Mouse (Mus musculus): Measurements from ENCODE around the gene Sema4b. TPM values are rescaled to one million over a fixed set of nuclear protein-coding genes. Genes with fewer than 3 reads are reported as not detected.

Gene Sema4b
- 10.5 and 11.9 TPM in 2 replicates for polyA plus RNA-seq (2014; fragmentation: Nextera tagmentation; extraction: Ambion mirVana)

DNA sequence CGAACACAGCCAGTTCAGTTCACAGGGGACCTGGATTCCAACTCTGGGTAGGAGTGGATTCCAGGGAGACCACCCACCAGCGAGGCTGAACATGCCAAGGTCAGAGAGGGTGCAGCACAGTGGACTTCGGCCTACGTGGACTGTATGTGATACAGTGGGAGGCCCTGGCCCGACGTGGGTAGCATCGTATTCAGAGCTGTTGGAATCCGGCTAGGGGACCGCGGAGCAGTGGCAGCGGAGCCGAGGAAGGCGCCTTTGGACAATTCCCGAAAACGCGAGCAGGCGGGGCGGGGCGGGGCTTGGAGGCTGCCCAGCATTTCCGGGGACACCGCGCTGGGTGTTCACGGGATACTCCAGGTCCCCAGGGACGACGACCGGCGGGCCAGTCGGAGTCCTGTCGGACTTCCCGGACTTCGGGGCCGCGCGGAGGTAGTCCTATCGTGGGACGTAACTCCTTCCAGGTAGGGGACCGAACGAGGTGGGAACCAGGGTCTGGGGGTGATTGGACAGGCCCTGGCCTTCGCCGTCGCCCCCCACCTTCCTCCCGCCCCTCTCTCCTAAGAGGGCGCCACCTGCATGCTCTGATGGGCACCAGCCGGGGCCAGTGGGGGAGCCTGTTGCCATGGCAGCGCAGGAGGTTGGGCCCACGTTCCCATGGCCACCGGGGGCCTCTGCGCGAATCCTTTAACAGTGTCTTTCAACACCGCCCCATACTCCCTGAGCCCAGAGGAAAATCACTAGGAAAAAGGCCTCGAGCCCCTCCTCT lies at the start of gene Sema4b:
Gene Sema4b, plus strand, starts transcription at position 311 of the 766 bp plus-strand sequence.
- H3K9ac ChIP-seq (ENCODE audit: low read depth, low read length), result peak within 1 kb of the TSS; percentile 69
- H3K9me3 ChIP-seq (ENCODE audit: control insufficient read depth, low read length), result no peaks in the 10 kb centered on the region
- H3K36me3 ChIP-seq (ENCODE audit: control insufficient read depth, insufficient read depth, low read length), result no peaks in the 10 kb centered on the region
- H3K4me2 ChIP-seq (ENCODE audit: low read depth, low read length), result peak within 1 kb of the TSS; percentile 93
- peaks cover 25% of the 10 kb centered on the region for H3K4me1 ChIP-seq (ENCODE audit: control insufficient read depth, insufficient read depth, low read length)
- peak within 1 kb of the TSS; percentile 57 for H3K4me3 ChIP-seq (ENCODE audit: low read depth, low read length)
- H3K27me3 ChIP-seq (replicated peaks; ENCODE audit: control insufficient read depth, insufficient read depth, low read length), result no peaks in the 10 kb centered on the region
- under 1% methylated on average over 34 of the region's 51 CpGs for WGBS
- H3K27ac ChIP-seq (replicated peaks; ENCODE audit: low read depth, low read length), result peak within 1 kb of the TSS; percentile 41
- peak; percentile 94 for DNase-seq (ENCODE audit: low spot score)
- peak; percentile 92 for ATAC-seq (ENCODE audit: low read depth)

DNA sequence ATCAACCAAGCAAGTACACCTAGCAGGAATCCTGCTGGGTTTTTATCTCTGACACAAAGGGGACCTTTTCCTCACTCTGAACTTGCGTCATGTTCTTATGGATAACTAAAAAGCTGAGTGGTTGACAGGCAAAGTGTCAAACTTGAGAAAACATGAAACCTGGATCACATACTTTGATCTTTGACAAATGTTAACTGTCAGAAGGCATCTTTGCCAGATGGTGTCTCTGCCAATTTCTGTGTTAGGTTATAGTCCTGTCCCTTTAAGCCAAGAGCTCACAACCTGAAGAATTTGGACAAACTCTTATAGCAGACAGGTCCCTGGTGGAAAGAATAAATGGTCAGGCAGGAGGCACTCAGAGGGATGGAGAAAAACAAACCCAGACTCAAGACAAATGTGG lies 48.3 kb upstream of the Sema4b start:
- no peak overlapping the region for H3K9ac ChIP-seq (ENCODE audit: low read depth, low read length)
- peaks cover 19% of the 10 kb centered on the region for H3K4me1 ChIP-seq (ENCODE audit: control insufficient read depth, insufficient read depth, low read length)
- H3K27me3 ChIP-seq (replicated peaks; ENCODE audit: control insufficient read depth, insufficient read depth, low read length), result no peaks in the 10 kb centered on the region
- ATAC-seq (ENCODE audit: low read depth) (no peak), DNase-seq (ENCODE audit: low spot score) (no peak)
- no peak overlapping the region for H3K4me3 ChIP-seq (ENCODE audit: low read depth, low read length)
- H3K27ac ChIP-seq (replicated peaks; ENCODE audit: low read depth, low read length), result no peak overlapping the region
- H3K9me3 ChIP-seq (ENCODE audit: control insufficient read depth, low read length), result peaks cover 12% of the 10 kb centered on the region
- H3K4me2 ChIP-seq (ENCODE audit: low read depth, low read length), result no peak overlapping the region
- no peaks in the 10 kb centered on the region for H3K36me3 ChIP-seq (ENCODE audit: control insufficient read depth, insufficient read depth, low read length)
- WGBS, result 79% methylated on average over 1 of the region's 1 CpGs

DNA sequence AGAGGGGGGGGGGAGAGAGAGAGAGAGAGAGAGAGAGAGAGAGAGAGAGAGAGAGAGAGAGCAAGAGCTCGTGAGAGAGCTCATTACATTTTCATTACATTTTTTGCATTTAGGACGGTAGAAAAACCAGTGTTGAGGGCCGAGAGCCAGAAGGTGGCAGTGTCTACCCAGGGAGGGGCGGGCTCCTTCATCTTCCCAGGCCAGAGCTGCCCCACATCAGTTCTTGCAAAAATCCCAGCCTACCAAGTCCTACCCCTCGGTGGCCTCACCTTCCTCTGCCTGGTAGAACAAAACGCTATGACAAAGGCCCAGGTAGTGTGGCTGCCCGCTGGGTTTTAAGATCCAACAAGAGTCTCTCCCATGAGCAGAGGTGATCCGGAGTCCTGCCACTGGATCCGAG lies 45.8 kb upstream of the Sema4b start:
- Histone ChIP-seq H3K9me3 (ENCODE audit: control insufficient read depth, low read length) (peaks cover 12% of the 10 kb centered on the region), H3K36me3 (ENCODE audit: control insufficient read depth, insufficient read depth, low read length) (no peaks in the 10 kb centered on the region), H3K27me3 (replicated peaks; ENCODE audit: control insufficient read depth, insufficient read depth, low read length) (no peaks in the 10 kb centered on the region), H3K27ac (replicated peaks; ENCODE audit: low read depth, low read length) (no peak overlapping the region), H3K4me2 (ENCODE audit: low read depth, low read length) (no peak overlapping the region), H3K9ac (ENCODE audit: low read depth, low read length) (peak overlapping the region; percentile 42; the same call in 1 of the 2 replicates), H3K4me1 (ENCODE audit: control insufficient read depth, insufficient read depth, low read length) (peaks cover 13% of the 10 kb centered on the region), H3K4me3 (ENCODE audit: low read depth, low read length) (no peak overlapping the region)
- 19% methylated on average over 9 of the region's 9 CpGs for WGBS
- peak; percentile 80 for ATAC-seq (ENCODE audit: low read depth)
- peak; percentile 89 for DNase-seq (ENCODE audit: low spot score)

DNA sequence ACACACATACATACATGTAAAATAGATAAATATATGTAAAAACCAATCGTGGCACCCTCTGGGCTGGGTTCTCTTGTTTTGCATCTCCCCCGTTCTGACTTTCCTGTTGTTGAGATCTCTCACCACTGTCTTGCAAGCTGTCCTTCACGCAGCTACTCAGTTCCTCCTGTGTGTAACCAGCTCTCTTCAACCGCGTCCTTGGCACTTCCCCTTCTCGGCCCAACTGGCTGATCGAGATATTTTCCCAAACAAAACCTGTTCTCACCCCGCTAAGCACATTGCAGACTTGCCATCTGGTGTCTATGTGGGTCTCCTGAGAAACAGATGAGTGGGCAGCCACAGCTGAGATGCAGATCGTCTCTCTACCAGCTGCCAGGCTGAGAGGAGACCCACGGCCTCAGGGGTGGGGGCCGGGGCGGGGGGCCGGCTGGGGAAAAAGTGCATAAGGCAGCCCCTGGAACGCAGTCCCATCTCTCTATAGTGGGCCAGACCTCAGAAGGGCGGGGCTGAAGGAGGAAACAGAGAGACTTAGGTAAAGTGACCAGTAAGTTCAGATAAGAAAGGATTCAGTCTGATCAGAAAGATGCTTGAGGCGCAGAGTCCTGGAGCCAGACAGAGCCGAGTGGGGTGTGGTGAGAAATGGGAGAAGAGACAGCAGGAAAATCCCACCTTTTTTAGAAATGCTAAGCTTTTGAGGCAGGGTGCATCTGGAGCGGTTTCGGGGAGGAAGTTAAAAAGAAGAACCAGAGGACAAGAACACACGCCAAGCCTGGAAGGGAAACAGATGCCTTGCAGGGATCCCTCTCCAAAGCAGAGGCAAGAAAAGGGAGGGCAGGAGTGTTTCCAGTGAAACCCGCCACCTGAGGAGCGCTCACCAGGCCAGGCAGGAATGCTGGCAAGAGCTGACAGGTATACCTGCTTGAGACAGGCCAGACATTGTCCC lies 43.0 kb upstream of the Sema4b start:
- Histone ChIP-seq H3K4me1 (ENCODE audit: control insufficient read depth, insufficient read depth, low read length) (peaks cover 13% of the 10 kb centered on the region), H3K4me3 (ENCODE audit: low read depth, low read length) (no peak overlapping the region), H3K4me2 (ENCODE audit: low read depth, low read length) (peak overlapping the region; percentile 40), H3K9ac (ENCODE audit: low read depth, low read length) (peak overlapping the region; percentile 50), H3K9me3 (ENCODE audit: control insufficient read depth, low read length) (no peaks in the 10 kb centered on the region), H3K27me3 (replicated peaks; ENCODE audit: control insufficient read depth, insufficient read depth, low read length) (no peaks in the 10 kb centered on the region), H3K36me3 (ENCODE audit: control insufficient read depth, insufficient read depth, low read length) (no peaks in the 10 kb centered on the region), H3K27ac (replicated peaks; ENCODE audit: low read depth, low read length) (peak overlapping the region; percentile 76)
- ATAC-seq (ENCODE audit: low read depth) (peak; percentile 62), DNase-seq (ENCODE audit: low spot score) (peak; percentile 76)
- WGBS, result 25% methylated on average over 22 of the region's 22 CpGs

DNA sequence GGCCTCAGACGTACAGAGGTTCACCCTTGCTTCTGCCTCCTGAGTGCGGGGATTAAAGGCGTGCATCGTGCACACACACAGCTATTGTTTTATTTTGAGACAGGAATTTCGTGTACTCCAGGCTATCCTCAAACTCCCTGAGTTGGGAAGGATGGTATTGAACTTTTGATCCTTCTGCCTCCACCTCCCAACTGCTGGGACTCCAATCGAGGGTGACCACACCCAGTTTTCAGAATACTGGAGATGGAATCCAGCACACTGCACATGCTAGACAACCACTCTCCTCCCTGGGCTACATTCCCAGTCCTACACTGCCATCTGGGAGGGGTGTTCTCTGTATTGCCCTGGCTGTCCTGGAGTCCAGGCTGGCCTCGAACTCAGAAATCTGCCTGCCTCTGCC lies 41.9 kb upstream of the Sema4b start:
- Histone ChIP-seq H3K9me3 (ENCODE audit: control insufficient read depth, low read length) (no peaks in the 10 kb centered on the region), H3K9ac (ENCODE audit: low read depth, low read length) (no peak overlapping the region), H3K27ac (replicated peaks; ENCODE audit: low read depth, low read length) (no peak overlapping the region), H3K36me3 (ENCODE audit: control insufficient read depth, insufficient read depth, low read length) (no peaks in the 10 kb centered on the region), H3K4me3 (ENCODE audit: low read depth, low read length) (no peak overlapping the region), H3K4me2 (ENCODE audit: low read depth, low read length) (no peak overlapping the region), H3K4me1 (ENCODE audit: control insufficient read depth, insufficient read depth, low read length) (peaks cover 17% of the 10 kb centered on the region), H3K27me3 (replicated peaks; ENCODE audit: control insufficient read depth, insufficient read depth, low read length) (no peaks in the 10 kb centered on the region)
- DNase-seq (ENCODE audit: low spot score) (no peak), ATAC-seq (ENCODE audit: low read depth) (no peak)
- 87% methylated on average over 7 of the region's 7 CpGs for WGBS

DNA sequence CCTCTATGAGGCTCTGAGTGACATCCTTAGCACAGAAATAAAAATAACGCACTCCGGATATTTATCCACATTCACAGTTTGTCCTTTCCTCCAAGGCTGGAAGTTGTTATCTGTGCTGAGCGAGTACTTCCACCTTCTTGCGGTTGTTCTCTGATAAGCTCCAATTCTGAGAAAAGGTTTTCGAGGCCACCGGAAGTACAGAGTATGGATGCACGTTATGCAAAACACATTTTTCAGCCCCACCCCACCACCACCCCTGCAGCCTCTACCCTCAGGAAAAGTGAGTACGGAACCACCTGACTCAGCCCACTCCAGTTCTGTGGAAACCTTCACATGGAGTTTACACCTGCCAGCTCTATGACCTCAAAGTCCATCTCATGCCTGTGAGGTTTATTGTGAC lies 40.6 kb upstream of the Sema4b start:
- Histone ChIP-seq H3K27ac (replicated peaks; ENCODE audit: low read depth, low read length) (no peak overlapping the region), H3K27me3 (replicated peaks; ENCODE audit: control insufficient read depth, insufficient read depth, low read length) (no peaks in the 10 kb centered on the region), H3K36me3 (ENCODE audit: control insufficient read depth, insufficient read depth, low read length) (no peaks in the 10 kb centered on the region), H3K9ac (ENCODE audit: low read depth, low read length) (no peak overlapping the region), H3K4me3 (ENCODE audit: low read depth, low read length) (no peak overlapping the region), H3K9me3 (ENCODE audit: control insufficient read depth, low read length) (no peaks in the 10 kb centered on the region), H3K4me2 (ENCODE audit: low read depth, low read length) (no peak overlapping the region), H3K4me1 (ENCODE audit: control insufficient read depth, insufficient read depth, low read length) (peaks cover 18% of the 10 kb centered on the region)
- no peak for ATAC-seq (ENCODE audit: low read depth)
- DNase-seq (ENCODE audit: low spot score), result no peak
- 87% methylated on average over 8 of the region's 8 CpGs for WGBS

DNA sequence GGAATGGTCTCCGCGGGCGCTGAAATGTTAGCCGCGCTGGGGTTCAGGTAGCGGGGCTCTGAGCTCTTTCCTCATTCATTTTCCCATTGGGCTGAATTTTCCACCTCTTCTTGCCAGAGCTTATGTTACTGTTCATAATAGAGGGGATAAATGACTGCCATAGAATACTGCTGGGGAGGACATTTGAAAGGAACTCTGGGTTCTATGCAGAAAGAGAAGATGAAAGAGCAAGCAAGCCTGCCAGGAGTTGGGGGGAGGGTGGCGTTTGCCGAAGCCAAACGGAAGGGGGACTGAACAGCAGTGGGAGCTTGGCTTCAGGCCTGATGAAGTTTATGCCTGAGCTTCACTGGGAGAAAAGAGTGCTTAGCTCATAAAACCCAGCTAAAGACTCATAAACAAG lies 37.3 kb upstream of the Sema4b start:
- Histone ChIP-seq H3K27me3 (replicated peaks; ENCODE audit: control insufficient read depth, insufficient read depth, low read length) (no peaks in the 10 kb centered on the region), H3K27ac (replicated peaks; ENCODE audit: low read depth, low read length) (peak overlapping the region; percentile 76), H3K9me3 (ENCODE audit: control insufficient read depth, low read length) (no peaks in the 10 kb centered on the region), H3K36me3 (ENCODE audit: control insufficient read depth, insufficient read depth, low read length) (no peaks in the 10 kb centered on the region), H3K4me3 (ENCODE audit: low read depth, low read length) (no peak overlapping the region), H3K9ac (ENCODE audit: low read depth, low read length) (peak overlapping the region; percentile 30), H3K4me1 (ENCODE audit: control insufficient read depth, insufficient read depth, low read length) (peaks cover 6% of the 10 kb centered on the region; the same call in 1 of the 2 replicates), H3K4me2 (ENCODE audit: low read depth, low read length) (peak overlapping the region; percentile 21)
- DNase-seq (ENCODE audit: low spot score), result peak; percentile 83
- ATAC-seq (ENCODE audit: low read depth), result peak; percentile 87
- WGBS, result 23% methylated on average over 9 of the region's 9 CpGs

DNA sequence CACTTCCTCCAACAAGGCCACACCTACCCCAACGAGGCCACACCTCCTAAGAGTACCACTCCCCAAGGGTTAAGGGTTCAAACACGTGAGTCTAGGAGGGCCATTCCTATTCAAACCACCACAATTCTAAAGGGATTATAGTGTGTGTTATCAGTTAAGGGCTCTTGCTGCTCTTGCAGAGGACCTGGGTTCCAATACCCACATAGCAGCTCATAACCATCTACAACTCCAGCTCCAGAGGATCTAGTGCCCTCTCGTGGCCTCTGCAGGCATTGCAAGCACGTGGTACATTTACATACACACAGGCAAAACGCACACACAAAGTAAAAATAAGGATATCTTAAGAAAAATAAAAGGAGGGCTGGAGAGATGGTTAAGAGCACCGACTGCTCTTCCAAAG lies 34.5 kb upstream of the Sema4b start:
- no peaks in the 10 kb centered on the region for H3K36me3 ChIP-seq (ENCODE audit: control insufficient read depth, insufficient read depth, low read length)
- H3K4me1 ChIP-seq (ENCODE audit: control insufficient read depth, insufficient read depth, low read length), result peaks cover 6% of the 10 kb centered on the region; the same call in 1 of the 2 replicates
- no peak for ATAC-seq (ENCODE audit: low read depth)
- H3K27ac ChIP-seq (replicated peaks; ENCODE audit: low read depth, low read length), result no peak overlapping the region
- H3K27me3 ChIP-seq (replicated peaks; ENCODE audit: control insufficient read depth, insufficient read depth, low read length), result no peaks in the 10 kb centered on the region
- WGBS, result 65% methylated on average over 6 of the region's 6 CpGs
- no peak for DNase-seq (ENCODE audit: low spot score)
- H3K4me3 ChIP-seq (ENCODE audit: low read depth, low read length), result no peak overlapping the region
- no peak overlapping the region for H3K4me2 ChIP-seq (ENCODE audit: low read depth, low read length)
- no peaks in the 10 kb centered on the region for H3K9me3 ChIP-seq (ENCODE audit: control insufficient read depth, low read length)
- no peak overlapping the region for H3K9ac ChIP-seq (ENCODE audit: low read depth, low read length)

Measured in embryonic facial prominence, embryonic 14.5 days (tissue).